Mouse (Mus musculus) heart, embryonic 14.5 days (tissue): ENCODE results near the gene Nup54. TPM values are rescaled to one million over a fixed set of nuclear protein-coding genes. Genes with fewer than 3 reads are reported as not detected.

ENCODE experiments used
- ATAC-seq: fragments of 200-750 bp; cut with Nextera tagmentation; 2 replicates; pipeline ENCODE4 v1.8.0; 2017; ENCODE audit warnings: low read depth, moderate TSS enrichment; ENCODE audit not compliant: insufficient number of reproducible peaks, insufficient read depth, low FRiP score
- H3K27ac ChIP-seq, 2 experiments: fragments of 200-500 bp in 1 of 2; fragments of 300-500 bp in 1 of 2; sonication (generic) in 1 of 2; replicated peaks in 1 of 2; 2 replicates each; pipeline ENCODE4 v1.5.1; 2012 to 2014; ENCODE audit warnings: low read depth in 2 of 2, low read length in 2 of 2, control low read depth in 1 of 2, mild to moderate bottlenecking in 1 of 2, mixed read lengths in 1 of 2; ENCODE audit not compliant: control insufficient read depth in 1 of 2, insufficient read depth in 1 of 2
- H3K27me3 ChIP-seq: fragments of 300-500 bp; sonication (generic); 2 replicates; pipeline ENCODE4 v1.6.1; 2014; ENCODE audit warnings: mild to moderate bottlenecking, low read length, control low read depth; ENCODE audit not compliant: control insufficient read depth, insufficient read depth
- H3K36me3 ChIP-seq: fragments of 300-500 bp; sonication (generic); 2 replicates; pipeline ENCODE4 v1.6.1; 2014; ENCODE audit warnings: mild to moderate bottlenecking, control low read depth, low read length, mixed read lengths; ENCODE audit not compliant: control insufficient read depth, insufficient read depth
- H3K4me1 ChIP-seq, 2 experiments: fragments of 200-500 bp in 1 of 2; fragments of 300-500 bp in 1 of 2; sonication (generic) in 1 of 2; 2 replicates each; pipeline ENCODE4 v1.6.1; 2012 to 2014; ENCODE audit warnings: low read length in 2 of 2, control low read depth in 1 of 2, mixed read lengths in 1 of 2; ENCODE audit not compliant: control insufficient read depth in 2 of 2, insufficient read depth in 2 of 2
- H3K4me2 ChIP-seq: fragments of 300-500 bp; sonication (generic); 2 replicates; pipeline ENCODE4 v1.6.1; 2014; ENCODE audit warnings: mild to moderate bottlenecking, low read length
- H3K4me3 ChIP-seq, 2 experiments: fragments of 200-500 bp in 1 of 2; fragments of 300-500 bp in 1 of 2; sonication (generic) in 1 of 2; 2 replicates each; pipeline ENCODE4 v1.5.1; 2012 to 2014; ENCODE audit warnings: low read length in 2 of 2, mild to moderate bottlenecking in 2 of 2, control low read depth in 1 of 2, low read depth in 1 of 2, moderate library complexity in 1 of 2; ENCODE audit not compliant: control insufficient read depth in 1 of 2, insufficient read depth in 1 of 2
- H3K9ac ChIP-seq: fragments of 300-500 bp; sonication (generic); 2 replicates; pipeline ENCODE4 v1.6.1; 2014; ENCODE audit warnings: mild to moderate bottlenecking, low read length
- H3K9me3 ChIP-seq: fragments of 300-500 bp; sonication (generic); 2 replicates; pipeline ENCODE4 v1.6.1; 2016; ENCODE audit warnings: low read length, control low read depth; ENCODE audit not compliant: control insufficient read depth
- WGBS: fragments of 180-500 bp; shearing (Covaris S2); extraction: QIAGEN DNeasy Blood & Tissue Kit; methylation state at CpG from one replicate; pipeline ENCODE4 v1.1.7; 2014; 5-methylcytosine and 5-hydroxymethylcytosine counted together
- polyA plus RNA-seq: library from polyadenylated mRNA; unstranded; fragments of >200 nt; fragmentation: Nextera tagmentation; extraction: Ambion mirVana; gene quantifications from 2 replicates; pipeline ENCODE4 v1.2.1, GENCODE M21; 2014

The Nup54 gene
- polyA plus RNA-seq, 1 experiment from 2014 or later, result 35.9 TPM

GRCm38 (mm10) chr5:92438540-92438939 is 3.5 kb upstream of the Nup54 start:
- no peak for ATAC-seq
- Histone ChIP-seq H3K4me3 (no peak overlapping the region), H3K27me3 (no peaks in the 10 kb centered on the region), H3K9ac (no peak overlapping the region), H3K4me2 (no peak overlapping the region), H3K9me3 (no peaks in the 10 kb centered on the region), H3K4me1 (peaks cover 6 to 32% of the 10 kb centered on the region in 2 experiments), H3K27ac (no peak overlapping the region), H3K36me3 (peaks cover 3% of the 10 kb centered on the region; the same call in 1 of the 2 replicates)
- 81% methylated on average over 8 of the region's 8 CpGs for WGBS

GRCm38 (mm10) chr5:92434571-92434985 is 441 bp downstream of the Nup54 start:
- under 1% methylated on average over 36 of the region's 39 CpGs for WGBS
- H3K4me3 ChIP-seq, result peak overlapping the region; percentile 80 to 91
- H3K4me1 ChIP-seq, result peaks cover 0 to 14% of the 10 kb centered on the region in 2 experiments; a peak in 3 of 4 replicates
- peak overlapping the region; percentile 95 for H3K4me2 ChIP-seq
- H3K27me3 ChIP-seq, result no peaks in the 10 kb centered on the region
- H3K9me3 ChIP-seq, result no peaks in the 10 kb centered on the region
- peak overlapping the region; percentile 91 for H3K9ac ChIP-seq
- H3K36me3 ChIP-seq, result peaks cover 9% of the 10 kb centered on the region
- peak overlapping the region; percentile 78 to 85 for H3K27ac ChIP-seq
- ATAC-seq, result peak; percentile 50

- no peak for ATAC-seq
- WGBS, result 2% methylated on average over 12 of the region's 12 CpGs
These were observed 949 bp downstream of the Nup54 start for GRCm38 (mm10) chr5:92434070-92434469.

GRCm38 (mm10) chr5:92431611-92432010 is 3.4 kb downstream of the Nup54 start:
- H3K4me1 ChIP-seq, result peaks cover 0 to 14% of the 10 kb centered on the region in 2 experiments; a peak in 3 of 4 replicates
- WGBS, result 88% methylated on average over 7 of the region's 7 CpGs
- H3K4me2 ChIP-seq, result no peak overlapping the region
- ATAC-seq, result no peak
- no peak overlapping the region for H3K27ac ChIP-seq
- H3K9ac ChIP-seq, result no peak overlapping the region
- peaks cover 37% of the 10 kb centered on the region for H3K36me3 ChIP-seq
- H3K4me3 ChIP-seq, result no peak overlapping the region
- no peaks in the 10 kb centered on the region for H3K9me3 ChIP-seq
- H3K27me3 ChIP-seq, result no peaks in the 10 kb centered on the region

More at GRCm38 (mm10) chr5:92434070-92434469, 949 bp downstream of the Nup54 start:
- H3K9me3 ChIP-seq, result no peaks in the 10 kb centered on the region
- peaks cover 0 to 14% of the 10 kb centered on the region in 2 experiments; a peak in 3 of 4 replicates for H3K4me1 ChIP-seq
- H3K36me3 ChIP-seq, result peaks cover 12% of the 10 kb centered on the region
- H3K4me3 ChIP-seq, result peak overlapping the region; percentile 80 to 91
- H3K4me2 ChIP-seq, result peak overlapping the region; percentile 95
- H3K9ac ChIP-seq, result peak overlapping the region; percentile 91
- H3K27ac ChIP-seq, result no peak overlapping the region
- H3K27me3 ChIP-seq, result no peaks in the 10 kb centered on the region

GRCm38 (mm10) chr5:92430723-92431122 is 4.3 kb downstream of the Nup54 start:
- 90% methylated on average over 5 of the region's 5 CpGs for WGBS
- no peak overlapping the region for H3K27ac ChIP-seq
- peaks cover 44% of the 10 kb centered on the region for H3K36me3 ChIP-seq
- peaks cover 0 to 14% of the 10 kb centered on the region in 2 experiments; a peak in 3 of 4 replicates for H3K4me1 ChIP-seq
- H3K4me2 ChIP-seq, result no peak overlapping the region
- H3K9ac ChIP-seq, result no peak overlapping the region
- no peak overlapping the region for H3K4me3 ChIP-seq
- H3K27me3 ChIP-seq, result no peaks in the 10 kb centered on the region
- no peak for ATAC-seq
- H3K9me3 ChIP-seq, result no peaks in the 10 kb centered on the region

- Histone ChIP-seq H3K27me3 (no peaks in the 10 kb centered on the region), H3K4me3 (no peak overlapping the region)
- WGBS, result 92% methylated on average over 11 of the region's 11 CpGs
These were observed 10.9 kb downstream of the Nup54 start for GRCm38 (mm10) chr5:92424126-92424525.

GRCm38 (mm10) chr5:92413982-92414375 is 21.0 kb downstream of the Nup54 start:
- Histone ChIP-seq H3K36me3 (peaks cover 50% of the 10 kb centered on the region), H3K27ac (no peak overlapping the region), H3K4me3 (no peak overlapping the region), H3K27me3 (no peaks in the 10 kb centered on the region), H3K9ac (no peak overlapping the region), H3K9me3 (no peaks in the 10 kb centered on the region), H3K4me1 (peaks cover 0 to 7% of the 10 kb centered on the region in 2 experiments; a peak in 1 of 4 replicates), H3K4me2 (no peak overlapping the region)
- no peak for ATAC-seq
- 74% methylated on average over 8 of the region's 8 CpGs for WGBS

More at GRCm38 (mm10) chr5:92424126-92424525, 10.9 kb downstream of the Nup54 start:
- Histone ChIP-seq H3K27ac (no peak overlapping the region), H3K4me2 (no peak overlapping the region), H3K9ac (no peak overlapping the region), H3K36me3 (peaks cover 98% of the 10 kb centered on the region), H3K4me1 (no peaks in the 10 kb centered on the region), H3K9me3 (no peaks in the 10 kb centered on the region)
- no peak for ATAC-seq
